Mouse (Mus musculus) neural tube, embryonic 13.5 days (tissue): Measurements from ENCODE around the gene Pcca. TPM values are rescaled to one million over a fixed set of nuclear protein-coding genes. Genes with fewer than 3 reads are reported as not detected.
A peak's percentile ranks its signal among the peaks of the same experiment; 100 is the strongest.

Experiments
- ATAC-seq: fragments of 200-750 bp; cut with Nextera tagmentation; 2 replicates; pipeline ENCODE4 v1.8.0; 2017; ENCODE audit warnings: low read depth, mild to moderate bottlenecking, moderate TSS enrichment, moderate library complexity
- H3K27ac ChIP-seq: fragments of 300-500 bp; sonication (generic); replicated peaks from 2 replicates; pipeline ENCODE4 v1.5.1; 2015; ENCODE audit warnings: moderate library complexity, mild to moderate bottlenecking, inconsistent platforms
- H3K27me3 ChIP-seq: fragments of 300-500 bp; sonication (generic); 2 replicates; pipeline ENCODE4 v1.6.1; 2015; ENCODE audit warnings: mild to moderate bottlenecking, inconsistent platforms
- H3K36me3 ChIP-seq: fragments of 300-500 bp; sonication (generic); 2 replicates; pipeline ENCODE4 v1.6.1; 2015; ENCODE audit warnings: mild to moderate bottlenecking, inconsistent platforms
- H3K4me1 ChIP-seq: fragments of 300-500 bp; sonication (generic); replicated peaks from 2 replicates; pipeline ENCODE4 v1.6.1; 2015; ENCODE audit warnings: inconsistent platforms
- H3K4me2 ChIP-seq: fragments of 300-500 bp; sonication (generic); 2 replicates; pipeline ENCODE4 v1.6.1; 2015; ENCODE audit warnings: inconsistent platforms, mild to moderate bottlenecking, moderate library complexity
- H3K4me3 ChIP-seq: fragments of 300-500 bp; sonication (generic); 2 replicates; pipeline ENCODE4 v1.5.1; 2015; ENCODE audit warnings: mild to moderate bottlenecking, inconsistent platforms
- H3K9ac ChIP-seq: fragments of 300-500 bp; sonication (generic); 2 replicates; pipeline ENCODE4 v1.6.1; 2015; ENCODE audit warnings: moderate library complexity, mild to moderate bottlenecking, inconsistent platforms
- H3K9me3 ChIP-seq: fragments of 300-500 bp; sonication (generic); 2 replicates; pipeline ENCODE4 v1.6.1; 2016; ENCODE audit warnings: inconsistent platforms
- WGBS: fragments of 180-500 bp; shearing (Covaris S2); methylation state at CpG from one replicate; pipeline ENCODE4 v1.1.7; 2015; 5-methylcytosine and 5-hydroxymethylcytosine counted together
- polyA plus RNA-seq: library from polyadenylated mRNA; unstranded; fragments of >200 nt; fragmentation: Nextera tagmentation; extraction: Ambion mirVana; gene quantifications from 2 replicates; pipeline ENCODE4 v1.2.1, GENCODE M21; 2015

The Pcca gene
- polyA plus RNA-seq, 1 experiment from 2014 or later = 28.2 TPM

DNA sequence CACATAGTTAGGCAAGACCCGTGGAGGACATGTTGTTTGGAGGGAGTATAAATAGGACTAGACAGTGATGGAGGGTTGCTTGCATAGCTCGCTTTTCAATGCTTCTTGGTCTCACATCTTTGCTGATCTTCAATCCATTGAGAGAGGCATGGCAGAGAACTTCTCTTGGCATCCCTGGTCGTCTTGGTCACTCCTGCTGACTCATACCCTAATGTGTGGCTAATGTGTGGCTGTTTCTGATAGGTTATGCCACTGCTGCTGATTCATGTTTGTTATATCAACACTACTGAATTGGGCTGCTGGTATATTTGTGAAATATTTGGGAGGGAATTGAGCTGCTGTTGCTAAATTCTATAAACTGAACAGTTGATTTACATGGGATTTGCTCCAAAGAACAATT is 299.5 kb downstream of the Pcca start:
- no peaks in the 10 kb centered on the region for H3K9me3 ChIP-seq
- H3K4me2 ChIP-seq = no peak overlapping the region
- no peak overlapping the region for H3K4me3 ChIP-seq
- ATAC-seq = no peak
- no peak overlapping the region for H3K9ac ChIP-seq
- no peak overlapping the region for H3K27ac ChIP-seq
- H3K4me1 ChIP-seq = peaks cover 15% of the 10 kb centered on the region
- H3K36me3 ChIP-seq = no peaks in the 10 kb centered on the region
- 94% methylated on average over 3 of the region's 3 CpGs for WGBS
- H3K27me3 ChIP-seq = no peaks in the 10 kb centered on the region

DNA sequence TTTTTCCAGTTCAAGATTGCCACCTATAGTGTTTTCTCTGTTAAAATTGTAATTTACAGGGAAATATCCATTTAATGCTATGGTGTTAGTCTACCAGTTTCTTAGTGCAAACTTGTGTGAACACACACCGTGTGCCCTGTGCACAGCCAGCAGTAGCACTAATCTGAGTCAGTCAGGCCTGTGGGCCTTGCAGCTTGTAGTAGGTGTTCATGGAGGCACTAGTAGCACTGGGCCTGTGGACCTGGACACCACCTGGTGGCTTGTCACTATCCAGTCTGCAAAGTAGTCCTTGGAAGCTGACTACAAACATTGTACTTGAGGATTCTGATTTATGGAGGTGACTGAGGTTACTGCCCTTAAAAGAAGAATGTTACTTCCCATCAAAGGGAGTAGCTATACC is 300.6 kb downstream of the Pcca start:
- WGBS = 89% methylated on average over 1 of the region's 1 CpGs

DNA sequence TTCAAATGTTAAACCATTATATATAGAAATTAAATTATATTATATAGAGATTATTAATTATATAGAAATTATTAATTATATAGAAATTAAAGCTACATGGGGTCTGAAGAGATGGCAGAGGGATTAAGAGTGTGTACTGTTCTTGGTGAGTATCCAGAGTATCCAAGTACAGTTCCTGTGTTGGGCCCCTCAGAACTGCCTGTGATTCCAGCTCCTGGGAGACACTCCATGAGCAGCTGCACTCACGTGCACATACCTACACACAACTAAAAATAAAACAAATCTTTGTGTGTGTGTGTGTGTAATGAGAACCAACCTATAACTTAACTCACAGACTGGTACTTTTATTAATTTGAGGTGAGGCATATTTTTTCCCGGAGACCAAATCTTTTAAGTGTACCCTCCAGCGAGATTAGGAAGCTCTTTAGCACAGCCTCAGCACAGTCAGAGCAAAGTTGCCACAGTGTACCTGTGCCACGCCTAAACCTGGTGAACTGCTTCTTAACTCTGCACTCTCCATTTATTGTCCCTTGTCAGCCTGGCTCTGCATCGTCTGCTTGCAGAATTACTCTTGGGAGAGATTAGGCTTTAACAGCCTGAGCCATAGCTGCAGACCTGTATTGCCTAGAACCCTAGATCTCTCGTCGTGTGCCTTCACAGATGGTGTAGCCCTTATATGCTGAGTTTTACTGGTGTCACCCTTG is 301.5 kb downstream of the Pcca start:
- H3K4me1 ChIP-seq = peaks cover 15% of the 10 kb centered on the region
- H3K36me3 ChIP-seq = no peaks in the 10 kb centered on the region
- WGBS = 57% methylated on average over 7 of the region's 7 CpGs
- no peak; the same call in 1 of the 2 replicates for ATAC-seq
- H3K9me3 ChIP-seq = no peaks in the 10 kb centered on the region
- H3K4me2 ChIP-seq = no peak overlapping the region
- H3K9ac ChIP-seq = no peak overlapping the region
- H3K27me3 ChIP-seq = no peaks in the 10 kb centered on the region
- peak overlapping the region; percentile 46 for H3K27ac ChIP-seq
- no peak overlapping the region for H3K4me3 ChIP-seq

More for the DNA sequence above, 300.6 kb downstream of the Pcca start:
- Histone ChIP-seq H3K4me3 (no peak overlapping the region), H3K27ac (no peak overlapping the region), H3K9me3 (no peaks in the 10 kb centered on the region), H3K4me2 (no peak overlapping the region), H3K4me1 (peaks cover 15% of the 10 kb centered on the region), H3K36me3 (no peaks in the 10 kb centered on the region), H3K9ac (no peak overlapping the region), H3K27me3 (no peaks in the 10 kb centered on the region)
- ATAC-seq = no peak

DNA sequence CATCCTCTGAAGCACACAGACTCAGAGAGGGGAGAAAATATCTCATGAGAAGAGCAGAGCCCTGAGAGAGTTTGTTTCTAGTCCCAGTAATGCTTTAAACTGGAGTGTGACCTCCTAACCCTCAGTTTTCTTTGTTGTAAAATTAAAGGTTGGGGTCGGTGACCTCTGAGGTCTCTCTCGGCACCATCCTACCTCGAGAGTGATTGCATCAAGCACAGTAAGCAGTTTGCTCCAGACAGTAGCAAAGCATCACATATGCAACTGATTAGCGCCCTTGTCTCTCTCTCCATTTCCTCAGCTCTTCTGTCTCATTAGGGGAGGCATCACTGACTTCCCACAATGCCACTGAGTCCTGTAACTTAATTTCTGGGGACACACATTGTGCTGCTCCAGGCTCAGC is 302.1 kb downstream of the Pcca start:
- Histone ChIP-seq H3K36me3 (no peaks in the 10 kb centered on the region), H3K27ac (peak overlapping the region; percentile 46), H3K4me1 (peaks cover 15% of the 10 kb centered on the region), H3K27me3 (no peaks in the 10 kb centered on the region), H3K4me3 (no peak overlapping the region), H3K9ac (no peak overlapping the region), H3K4me2 (no peak overlapping the region), H3K9me3 (no peaks in the 10 kb centered on the region)
- 26% methylated on average over 4 of the region's 4 CpGs for WGBS
- ATAC-seq = peak; percentile 32; the same call in 1 of the 2 replicates

DNA sequence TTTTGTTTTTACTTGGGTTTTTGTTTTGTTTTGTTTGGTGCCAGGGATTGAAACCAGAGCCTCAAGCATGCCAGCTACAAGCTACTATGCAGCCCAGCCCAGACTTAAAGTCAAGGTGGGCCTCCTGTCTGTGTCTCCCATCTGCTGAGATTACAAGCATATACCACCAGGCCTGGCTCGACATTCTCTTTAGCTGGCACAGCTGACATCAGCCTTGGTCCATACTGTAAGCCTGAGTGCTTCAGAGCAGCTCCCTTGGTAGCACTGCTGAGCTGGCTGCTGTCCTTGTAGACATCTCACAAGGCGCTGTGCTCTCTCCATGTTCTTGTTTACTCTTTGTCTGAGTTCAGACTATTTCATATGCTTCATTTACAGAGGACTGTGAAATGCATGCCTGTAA is 302.9 kb downstream of the Pcca start:
- H3K4me3 ChIP-seq = no peak overlapping the region
- no peak overlapping the region for H3K9ac ChIP-seq
- ATAC-seq = no peak
- peaks cover 15% of the 10 kb centered on the region for H3K4me1 ChIP-seq
- no peak overlapping the region for H3K4me2 ChIP-seq
- no peaks in the 10 kb centered on the region for H3K9me3 ChIP-seq
- H3K27me3 ChIP-seq = no peaks in the 10 kb centered on the region
- 73% methylated on average over 2 of the region's 2 CpGs for WGBS
- peak overlapping the region; percentile 54 for H3K27ac ChIP-seq
- H3K36me3 ChIP-seq = no peaks in the 10 kb centered on the region

DNA sequence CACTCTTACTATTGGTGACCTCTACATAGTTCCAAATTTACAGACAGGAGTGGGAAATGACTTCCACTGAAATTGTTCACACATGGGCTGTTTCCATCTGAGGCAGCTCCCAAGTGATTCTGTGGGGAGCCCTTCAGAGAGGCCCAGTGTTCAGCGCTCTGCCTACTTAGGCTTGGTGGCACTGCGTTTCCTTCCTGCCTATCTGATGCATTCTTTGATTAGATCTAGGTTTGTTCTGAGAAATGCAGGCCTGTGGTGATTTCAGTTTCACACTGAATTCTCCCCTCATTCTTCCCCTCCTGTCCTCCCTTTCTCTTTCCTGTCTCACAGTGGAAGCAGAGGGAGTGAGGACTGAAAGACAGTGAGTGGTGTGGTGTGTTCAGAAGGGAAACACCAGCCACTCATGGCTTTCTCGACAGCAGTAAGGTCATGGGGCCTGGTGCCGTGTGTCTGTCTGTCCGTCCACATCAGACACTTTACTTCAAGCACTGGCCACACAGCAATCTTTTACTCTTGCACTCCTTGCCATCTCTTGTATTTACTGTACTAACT is 318.5 kb downstream of the Pcca start:
- H3K27ac ChIP-seq = peak overlapping the region; percentile 42; the same call in 1 of the 2 replicates
- H3K4me2 ChIP-seq = no peak overlapping the region
- H3K4me3 ChIP-seq = no peak overlapping the region
- H3K4me1 ChIP-seq = no peaks in the 10 kb centered on the region
- whole genome bisulfite sequencing = 91% methylated on average over 5 of the region's 5 CpGs
- H3K27me3 ChIP-seq = no peaks in the 10 kb centered on the region
- no peak overlapping the region for H3K9ac ChIP-seq
- no peaks in the 10 kb centered on the region for H3K9me3 ChIP-seq
- no peaks in the 10 kb centered on the region for H3K36me3 ChIP-seq
- no peak for ATAC-seq

DNA sequence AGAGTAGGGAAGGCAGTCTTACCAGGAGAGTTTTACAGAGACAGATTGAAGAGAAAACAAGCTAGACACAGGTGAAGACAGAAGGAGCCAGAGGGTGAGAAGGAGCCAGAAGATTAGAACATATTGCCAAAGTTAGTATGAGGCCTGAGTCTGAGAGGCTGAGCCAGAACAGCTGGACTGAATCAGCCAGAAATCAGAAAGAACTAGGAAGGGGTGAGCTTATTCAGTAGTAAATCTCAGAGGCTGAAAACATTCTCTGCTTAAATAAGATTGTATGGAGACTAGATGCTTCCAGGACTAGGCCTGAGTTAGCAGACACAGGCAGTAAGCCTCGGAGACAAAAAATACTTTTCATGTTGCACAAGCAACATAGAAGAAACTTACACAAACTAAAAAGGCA is 325.7 kb downstream of the Pcca start:
- no peaks in the 10 kb centered on the region for H3K36me3 ChIP-seq
- no peak overlapping the region for H3K4me3 ChIP-seq
- no peaks in the 10 kb centered on the region for H3K4me1 ChIP-seq
- H3K9me3 ChIP-seq = no peaks in the 10 kb centered on the region
- no peaks in the 10 kb centered on the region for H3K27me3 ChIP-seq
- H3K27ac ChIP-seq = no peak overlapping the region
- no peak overlapping the region for H3K4me2 ChIP-seq
- no peak for ATAC-seq
- WGBS = 92% methylated on average over 1 of the region's 1 CpGs
- H3K9ac ChIP-seq = no peak overlapping the region

DNA sequence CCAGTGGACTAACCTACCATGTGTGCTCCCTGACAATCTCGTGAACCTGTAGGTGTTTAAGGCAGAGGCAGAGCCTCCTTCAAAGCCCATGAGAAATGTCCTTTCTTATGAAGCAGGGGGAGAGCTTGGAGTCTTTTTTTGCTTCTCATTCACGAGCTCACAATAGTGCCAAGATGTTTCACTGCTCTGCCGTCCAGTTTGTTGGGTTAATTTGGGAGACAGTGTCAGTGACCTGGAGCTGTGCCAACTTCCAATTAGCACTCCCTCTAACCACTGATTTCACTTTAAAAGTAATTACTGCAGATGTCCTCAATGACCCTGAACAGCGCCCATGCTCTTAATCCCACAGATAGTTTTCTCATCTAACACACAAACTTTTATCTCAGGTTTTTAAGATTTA is 328.5 kb downstream of the Pcca start:
- H3K9ac ChIP-seq = no peak overlapping the region
- no peak overlapping the region for H3K4me2 ChIP-seq
- H3K36me3 ChIP-seq = no peaks in the 10 kb centered on the region
- H3K27me3 ChIP-seq = no peaks in the 10 kb centered on the region; the same call in 1 of the 2 replicates
- no peak overlapping the region for H3K27ac ChIP-seq
- no peak for ATAC-seq
- no peak overlapping the region for H3K4me3 ChIP-seq
- 56% methylated on average over 4 of the region's 4 CpGs for WGBS
- no peaks in the 10 kb centered on the region for H3K9me3 ChIP-seq
- no peaks in the 10 kb centered on the region for H3K4me1 ChIP-seq

DNA sequence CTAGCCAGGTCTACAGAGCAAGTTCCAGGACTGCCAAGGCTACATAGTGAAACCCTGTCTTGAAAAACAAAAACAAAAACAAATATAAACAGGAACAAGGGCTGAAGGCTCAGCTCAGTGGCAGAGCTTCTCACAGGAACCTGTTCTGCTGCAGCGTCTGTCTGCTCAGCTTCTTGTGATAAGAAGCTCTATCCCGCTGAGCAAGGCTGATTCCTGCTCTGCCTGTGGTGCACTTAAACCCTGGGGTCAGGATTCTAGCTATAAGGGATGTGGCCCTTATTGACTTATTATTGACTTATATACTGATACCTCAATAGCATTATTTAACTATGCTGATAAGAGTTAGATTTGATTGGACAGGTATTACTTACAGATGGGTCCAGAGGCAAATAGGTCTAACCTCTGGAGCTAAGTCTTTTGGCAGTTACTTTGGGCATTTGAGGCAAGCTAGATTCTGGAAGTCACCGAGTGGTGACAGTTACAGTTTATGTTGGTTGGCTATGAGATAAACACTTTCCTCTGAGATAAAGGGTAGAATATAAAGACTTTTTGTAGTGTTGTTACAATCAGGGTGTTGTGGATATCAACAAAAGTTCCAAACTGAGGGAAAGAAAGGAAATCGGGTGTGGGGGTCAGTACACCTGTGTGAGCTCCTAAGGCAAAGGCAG is 331.5 kb downstream of the Pcca start:
- WGBS = 88% methylated on average over 4 of the region's 4 CpGs
- no peak for ATAC-seq
- Histone ChIP-seq H3K27ac (no peak overlapping the region), H3K9ac (no peak overlapping the region), H3K9me3 (no peaks in the 10 kb centered on the region), H3K4me3 (no peak overlapping the region), H3K27me3 (peaks cover 8% of the 10 kb centered on the region; the same call in 1 of the 2 replicates), H3K4me1 (peaks cover 10% of the 10 kb centered on the region), H3K36me3 (no peaks in the 10 kb centered on the region), H3K4me2 (no peak overlapping the region)

DNA sequence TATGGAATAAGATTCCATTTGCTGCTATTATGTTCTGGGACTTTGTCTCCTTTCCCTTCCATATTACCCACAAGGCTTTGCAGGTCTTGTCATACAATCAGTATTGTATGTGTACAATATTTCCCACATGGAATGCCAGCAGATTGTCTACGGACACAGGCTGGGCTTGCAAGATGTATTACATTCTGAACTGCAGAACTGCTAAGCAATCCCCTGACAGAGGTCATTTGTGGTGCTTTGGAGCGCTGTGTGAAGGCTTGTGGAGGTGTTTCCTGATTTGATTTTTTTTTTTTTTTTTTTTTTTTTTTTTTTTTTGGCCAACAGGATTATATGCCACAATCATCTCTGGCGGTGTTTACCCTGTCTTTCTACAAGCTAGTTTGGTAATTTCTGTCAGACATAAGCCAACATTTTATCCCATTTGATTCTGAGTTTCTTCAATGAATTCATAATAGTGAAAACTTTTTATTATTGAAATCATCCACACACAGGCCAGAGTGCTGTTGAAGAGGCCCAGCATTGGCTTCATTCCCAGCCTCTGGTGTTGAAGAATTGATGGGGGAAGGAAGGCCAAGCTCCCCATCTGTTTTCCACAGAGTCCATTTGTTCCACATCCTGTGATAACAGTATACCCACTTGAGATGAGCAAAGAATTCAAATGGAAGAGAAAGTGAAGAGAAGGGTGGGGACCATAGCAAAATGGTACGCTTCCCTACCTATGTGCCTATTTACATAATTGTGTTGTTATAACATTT is 333.6 kb downstream of the Pcca start:
- Histone ChIP-seq H3K36me3 (no peaks in the 10 kb centered on the region), H3K27ac (no peak overlapping the region), H3K4me3 (no peak overlapping the region), H3K27me3 (peaks cover 8% of the 10 kb centered on the region; the same call in 1 of the 2 replicates), H3K9ac (no peak overlapping the region), H3K4me2 (no peak overlapping the region), H3K9me3 (no peaks in the 10 kb centered on the region), H3K4me1 (peaks cover 31% of the 10 kb centered on the region)
- 82% methylated on average over 4 of the region's 4 CpGs for WGBS
- no peak for ATAC-seq

DNA sequence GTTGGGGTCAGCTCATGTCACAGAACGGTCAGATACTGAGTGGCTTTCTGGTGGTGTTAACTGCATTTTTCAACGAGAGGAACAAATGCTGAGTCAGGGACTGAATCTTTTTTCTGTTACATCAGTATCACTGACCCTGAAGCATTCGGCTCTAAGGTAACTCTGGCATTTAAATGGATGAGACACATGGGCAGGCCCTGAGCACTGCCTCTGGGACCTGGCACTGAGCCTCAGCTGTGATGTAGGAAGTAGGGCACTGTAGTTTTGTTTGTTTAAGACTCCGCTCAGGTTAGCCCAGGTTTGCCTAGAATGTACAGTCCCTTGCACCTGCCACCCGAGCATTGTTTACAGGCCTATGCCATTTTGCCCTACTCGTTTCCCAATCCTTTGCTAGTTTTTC is 335.7 kb downstream of the Pcca start:
- Histone ChIP-seq H3K4me3 (no peak overlapping the region), H3K4me1 (peaks cover 47% of the 10 kb centered on the region), H3K36me3 (no peaks in the 10 kb centered on the region), H3K27ac (no peak overlapping the region), H3K9me3 (no peaks in the 10 kb centered on the region), H3K4me2 (no peak overlapping the region), H3K27me3 (peaks cover 22% of the 10 kb centered on the region), H3K9ac (no peak overlapping the region)
- 46% methylated on average over 6 of the region's 6 CpGs for WGBS
- ATAC-seq = no peak
